Mouse (Mus musculus) erythroid progenitor cell, adult 5-6 weeks (primary cell): Measurements from ENCODE around the gene Gm3095. TPM values are rescaled to one million over a fixed set of nuclear protein-coding genes. Genes with fewer than 3 reads are reported as not detected.
"Not testable (repeated sequence)": the region's sequence is repeated elsewhere in the genome, so short reads cannot be mapped to it uniquely, and the experiment has no call there.

ENCODE experiments used
- ATAC-seq: replicated peaks from 2 replicates; pipeline ENCODE4 v1.8.0; 2016; ENCODE audit warnings: moderate number of reproducible peaks, mild to moderate bottlenecking, moderate TSS enrichment, inconsistent platforms; ENCODE audit not compliant: poor library complexity, low FRiP score, severe bottlenecking
- total RNA-seq, 2 experiments: library from RNA; stranded (forward) in 1 of 2; stranded (reverse) in 1 of 2; fragments of 150-400 nt in 1 of 2; fragments of 186-747, 209-891 nt in 1 of 2; gene quantifications; 2 replicates each; pipeline versions ENCODE4 v1.2.3 to v1.2.4; 2015 to 2017; ENCODE audit warnings: low replicate concordance in 2 of 2

Gm3095 gene
- total RNA-seq (2015; ENCODE audit: low replicate concordance), result not detected in 2 replicates
- not detected in 2 replicates for total RNA-seq (2017; ENCODE audit: low replicate concordance)

DNA sequence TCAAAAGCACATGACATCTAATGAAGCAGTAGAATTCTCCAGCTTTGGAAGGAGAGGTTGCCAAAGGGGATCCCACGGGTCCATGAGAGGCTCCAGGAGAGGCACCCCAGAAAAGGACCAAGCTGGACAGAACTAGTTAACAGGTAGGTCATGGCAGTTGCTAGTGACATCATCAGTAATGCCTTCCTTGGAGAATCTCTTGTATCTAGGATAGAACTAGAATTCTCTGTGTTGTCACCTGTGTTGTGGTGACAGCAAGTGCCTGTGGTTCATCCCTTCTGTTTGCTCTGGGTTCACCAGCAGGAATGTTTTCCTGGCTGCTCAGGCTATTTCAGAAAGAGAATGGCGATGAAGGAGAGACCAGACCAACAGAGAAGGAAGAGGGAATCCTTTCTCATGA is at the start of gene Gm3095:
Gene Gm3095 (plus strand): TSS at position 301 of the 400 bp plus-strand sequence.
- not testable (repeated sequence) for ATAC-seq

DNA sequence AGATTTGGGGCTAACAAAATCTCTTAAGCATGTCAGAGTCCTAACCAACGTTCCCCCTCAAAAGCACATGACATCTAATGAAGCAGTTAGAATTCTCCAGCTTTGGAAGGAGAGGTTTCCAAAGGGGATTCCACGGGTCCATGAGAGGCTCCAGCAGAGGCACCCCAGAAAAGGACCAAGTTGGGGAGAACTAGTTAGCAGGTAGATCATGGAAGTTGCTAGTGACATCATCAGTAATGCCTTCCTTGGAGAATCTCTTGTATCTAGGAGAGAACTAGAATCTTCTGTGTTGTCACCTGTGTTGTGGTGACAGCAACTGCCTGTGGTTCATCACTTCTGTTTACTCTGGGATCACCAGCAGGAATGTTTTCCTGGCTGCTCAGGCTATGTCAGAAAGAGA is 31.9 kb upstream of the Gm3095 start, which contains the start of gene Gm3029:
Gene Gm3029 (plus strand): TSS at position 301 of the 400 bp plus-strand sequence.
- ATAC-seq, result not testable (repeated sequence)

DNA sequence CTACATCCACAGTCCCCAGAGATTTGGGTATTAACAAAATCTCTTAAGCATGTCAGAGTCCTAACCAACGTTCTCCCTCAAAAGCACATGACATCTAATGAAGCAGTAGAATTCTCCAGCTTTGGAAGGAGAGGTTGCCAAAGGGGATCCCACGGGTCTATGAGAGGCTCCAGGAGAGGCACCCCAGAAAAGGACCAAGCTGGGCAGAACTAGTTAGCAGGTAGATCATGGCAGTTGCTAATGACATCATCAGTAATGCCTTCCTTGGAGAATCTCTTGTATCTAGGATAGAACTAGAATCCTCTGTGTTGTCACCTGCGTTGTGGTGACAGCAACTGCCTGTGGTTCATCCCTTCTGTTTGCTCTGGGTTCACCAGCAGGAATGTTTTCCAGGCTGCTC is 34.7 kb downstream of the Gm3095 start, which contains the start of gene Gm3099:
Gene Gm3099 (plus strand): TSS at position 301 of the 400 bp plus-strand sequence.
- not testable (repeated sequence) for ATAC-seq

Other genes starting within 250 kb of the Gm3095 start
- gene Gm3002, start 153.5 kb upstream of the Gm3095 start, total RNA-seq (2015; ENCODE audit: low replicate concordance), result not detected in 2 replicates
- gene Gm3002, start 153.5 kb upstream of the Gm3095 start, total RNA-seq (2017; ENCODE audit: low replicate concordance), result not detected in 2 replicates
- not detected in 2 replicates for gene Gm3033, start 117.3 kb upstream of the Gm3095 start, total RNA-seq (2015; ENCODE audit: low replicate concordance)
- gene Gm3033, start 117.3 kb upstream of the Gm3095 start, total RNA-seq (2017; ENCODE audit: low replicate concordance), result not detected in 2 replicates
- not detected in 2 replicates for gene Gm2916, start 79.4 kb upstream of the Gm3095 start, total RNA-seq (2015; ENCODE audit: low replicate concordance)
- not detected in 2 replicates for gene Gm2916, start 79.4 kb upstream of the Gm3095 start, total RNA-seq (2017; ENCODE audit: low replicate concordance)
- not detected in 2 replicates for gene Gm3029, start 31.8 kb upstream of the Gm3095 start, total RNA-seq (2015; ENCODE audit: low replicate concordance)
- not detected in 2 replicates for gene Gm3029, start 31.8 kb upstream of the Gm3095 start, total RNA-seq (2017; ENCODE audit: low replicate concordance)
- not detected in 2 replicates for gene Gm3099, start 34.8 kb downstream of the Gm3095 start, total RNA-seq (2015; ENCODE audit: low replicate concordance)
- gene Gm3099, start 34.8 kb downstream of the Gm3095 start, total RNA-seq (2017; ENCODE audit: low replicate concordance), result not detected in 2 replicates
- not detected in 2 replicates for gene Gm5796, start 60.4 kb downstream of the Gm3095 start, total RNA-seq (2015; ENCODE audit: low replicate concordance)
- not detected in 2 replicates for gene Gm5796, start 60.4 kb downstream of the Gm3095 start, total RNA-seq (2017; ENCODE audit: low replicate concordance)
- not detected in 2 replicates for gene Gm3115, start 120.6 kb downstream of the Gm3095 start, total RNA-seq (2015; ENCODE audit: low replicate concordance)
- gene Gm3115, start 120.6 kb downstream of the Gm3095 start, total RNA-seq (2017; ENCODE audit: low replicate concordance), result not detected in 2 replicates
- not detected in 2 replicates for gene Gm8108, start 147.0 kb downstream of the Gm3095 start, total RNA-seq (2015; ENCODE audit: low replicate concordance)
- not detected in 2 replicates for gene Gm8108, start 147.0 kb downstream of the Gm3095 start, total RNA-seq (2017; ENCODE audit: low replicate concordance)
- gene Gm3127, start 201.5 kb downstream of the Gm3095 start, total RNA-seq (2015; ENCODE audit: low replicate concordance), result not detected in 2 replicates
- not detected in 2 replicates for gene Gm3127, start 201.5 kb downstream of the Gm3095 start, total RNA-seq (2017; ENCODE audit: low replicate concordance)
- not detected in 2 replicates for gene Gm2974, start 219.0 kb downstream of the Gm3095 start, total RNA-seq (2015; ENCODE audit: low replicate concordance)
- not detected in 2 replicates for gene Gm2974, start 219.0 kb downstream of the Gm3095 start, total RNA-seq (2017; ENCODE audit: low replicate concordance)